Mouse (Mus musculus): ENCODE measurements at regions not wholly inside any gene's neighbourhood (a gene's known extent, or its start where the extent isn't known, plus 50 kb on each side); places are given as distances from the start of the nearest gene placed in this dataset.

DNA sequence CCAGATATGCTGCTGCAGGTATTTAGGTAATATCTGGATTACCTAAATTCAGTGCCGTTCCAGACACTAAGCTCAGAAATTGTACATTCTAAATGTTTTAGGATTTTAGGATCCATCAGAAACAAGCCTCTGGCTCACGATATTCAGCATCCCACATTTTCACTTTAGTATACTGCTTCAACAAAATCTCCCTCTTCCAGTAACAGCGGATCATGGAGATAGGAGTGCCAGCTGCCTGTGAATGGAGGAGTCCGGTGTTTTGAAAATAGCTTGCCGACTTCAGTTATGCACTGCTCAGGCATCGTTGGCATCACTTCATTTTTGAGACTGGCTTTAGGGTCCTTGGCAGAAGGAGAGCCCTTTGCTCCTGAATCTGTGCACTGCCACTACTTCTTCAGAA, 2199.5 kb downstream of the 9330182O14Rik start:
- H3K27ac ChIP-seq (ENCODE audit: low read length): no peak overlapping the region
- H3K9me3 ChIP-seq (replicated peaks; ENCODE audit: control insufficient read depth, low read length): no peaks in the 10 kb centered on the region
- H3K27me3 ChIP-seq (ENCODE audit: control insufficient read depth, insufficient read depth, low read depth, low read length): no peaks in the 10 kb centered on the region
- no peak overlapping the region for H3K4me2 ChIP-seq (ENCODE audit: low read depth, low read length)
- WGBS (ENCODE audit: insufficient replicate concordance): 72% methylated on average over 6 of the region's 6 CpGs
- no peaks in the 10 kb centered on the region for H3K4me1 ChIP-seq (ENCODE audit: control insufficient read depth, low read depth, low read length)
- H3K4me3 ChIP-seq (ENCODE audit: low read depth, low read length): no peak overlapping the region
- ATAC-seq (ENCODE audit: low read depth): no peak
- H3K36me3 ChIP-seq (ENCODE audit: control insufficient read depth, insufficient read depth): no peaks in the 10 kb centered on the region
- H3K9ac ChIP-seq (ENCODE audit: low read depth, low read length): no peak overlapping the region

- ATAC-seq (ENCODE audit: low read depth): no peak
- H3K4me2 ChIP-seq (ENCODE audit: low read depth, low read length): no peak overlapping the region
- 60% methylated on average over 3 of the region's 3 CpGs for WGBS (ENCODE audit: insufficient replicate concordance)
- no peaks in the 10 kb centered on the region for H3K4me1 ChIP-seq (ENCODE audit: control insufficient read depth, low read depth, low read length)
- H3K9me3 ChIP-seq (replicated peaks; ENCODE audit: control insufficient read depth, low read length): no peaks in the 10 kb centered on the region
- no peak overlapping the region for H3K9ac ChIP-seq (ENCODE audit: low read depth, low read length)
- no peak overlapping the region for H3K27ac ChIP-seq (ENCODE audit: low read length)
- no peak overlapping the region for H3K4me3 ChIP-seq (ENCODE audit: low read depth, low read length)
- no peaks in the 10 kb centered on the region for H3K36me3 ChIP-seq (ENCODE audit: control insufficient read depth, insufficient read depth)
- H3K27me3 ChIP-seq (ENCODE audit: control insufficient read depth, insufficient read depth, low read depth, low read length): no peaks in the 10 kb centered on the region
These were observed 2212.0 kb downstream of the 9330182O14Rik start for GRCm38 (mm10) chr15:42346131-42346530.

DNA sequence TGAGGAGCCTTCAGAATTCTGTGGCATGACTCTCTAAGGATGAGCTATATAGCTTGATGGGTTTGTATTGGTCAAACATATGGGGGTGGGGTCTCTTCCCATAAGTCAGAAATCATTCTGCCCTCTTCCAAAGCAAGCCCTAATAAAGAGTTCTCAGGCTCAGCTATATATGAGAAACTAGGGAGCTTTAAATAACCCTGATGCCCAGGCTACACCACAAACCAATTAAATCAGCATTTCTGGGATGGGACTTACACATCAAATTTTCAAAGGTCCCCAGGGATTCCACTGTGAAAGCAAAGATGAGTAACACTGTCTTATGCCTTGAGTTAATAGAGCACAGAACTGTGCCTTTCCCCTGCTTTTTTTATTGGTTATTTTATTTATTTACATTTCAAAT, 2227.7 kb downstream of the 9330182O14Rik start:
- no peak overlapping the region for H3K4me3 ChIP-seq (ENCODE audit: low read depth, low read length)
- no peak overlapping the region for H3K9ac ChIP-seq (ENCODE audit: low read depth, low read length)
- no peaks in the 10 kb centered on the region for H3K36me3 ChIP-seq (ENCODE audit: control insufficient read depth, insufficient read depth)
- H3K27me3 ChIP-seq (ENCODE audit: control insufficient read depth, insufficient read depth, low read depth, low read length): no peaks in the 10 kb centered on the region
- H3K4me2 ChIP-seq (ENCODE audit: low read depth, low read length): no peak overlapping the region
- no peaks in the 10 kb centered on the region for H3K9me3 ChIP-seq (replicated peaks; ENCODE audit: control insufficient read depth, low read length)
- no peak overlapping the region for H3K27ac ChIP-seq (ENCODE audit: low read length)
- H3K4me1 ChIP-seq (ENCODE audit: control insufficient read depth, low read depth, low read length): no peaks in the 10 kb centered on the region
- no peak for ATAC-seq (ENCODE audit: low read depth)

DNA sequence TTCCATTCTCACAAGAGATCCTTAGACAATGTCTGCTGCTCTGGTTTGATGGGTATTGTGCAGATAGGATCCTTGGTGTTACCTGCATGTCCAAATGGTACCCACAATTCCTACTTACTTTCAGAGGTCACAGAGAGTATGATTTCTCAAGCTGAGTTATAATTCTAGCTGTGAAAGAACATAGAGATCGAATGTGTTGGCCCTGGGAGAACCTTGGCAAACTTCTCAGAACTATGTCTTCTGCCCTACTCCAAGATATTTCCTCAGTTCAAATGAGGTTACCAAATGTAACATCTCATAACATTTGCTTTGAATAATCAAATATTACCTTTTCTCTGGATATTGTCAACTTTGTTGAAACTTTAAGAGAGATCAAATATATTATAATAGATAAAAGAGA, 2230.8 kb downstream of the 9330182O14Rik start:
- ATAC-seq (ENCODE audit: low read depth): no peak
- H3K9me3 ChIP-seq (replicated peaks; ENCODE audit: control insufficient read depth, low read length): no peaks in the 10 kb centered on the region

DNA sequence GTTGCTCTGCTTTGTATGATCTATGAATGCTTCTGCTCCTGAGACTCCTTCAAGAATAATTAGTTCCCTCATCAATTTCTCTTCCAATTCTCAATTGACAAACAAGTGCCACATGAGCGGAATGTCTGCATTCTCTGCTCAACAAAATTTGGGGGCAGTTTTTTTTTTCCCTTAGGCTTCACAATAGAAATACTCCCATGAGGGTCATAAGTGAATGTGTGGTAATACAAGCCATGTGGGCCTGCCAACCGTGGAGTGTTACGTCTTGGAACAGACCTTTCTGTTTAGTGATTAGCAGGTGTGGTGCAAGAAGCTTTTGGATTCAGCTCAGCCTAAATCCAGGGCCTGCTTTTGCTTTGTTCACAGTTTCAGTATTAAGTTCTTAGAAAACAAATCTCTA, 2232.6 kb downstream of the 9330182O14Rik start:
- Histone ChIP-seq H3K27ac (ENCODE audit: low read length) (no peak overlapping the region), H3K36me3 (ENCODE audit: control insufficient read depth, insufficient read depth) (no peaks in the 10 kb centered on the region), H3K4me3 (ENCODE audit: low read depth, low read length) (no peak overlapping the region), H3K9me3 (replicated peaks; ENCODE audit: control insufficient read depth, low read length) (no peaks in the 10 kb centered on the region), H3K9ac (ENCODE audit: low read depth, low read length) (no peak overlapping the region), H3K4me1 (ENCODE audit: control insufficient read depth, low read depth, low read length) (no peaks in the 10 kb centered on the region), H3K27me3 (ENCODE audit: control insufficient read depth, insufficient read depth, low read depth, low read length) (no peaks in the 10 kb centered on the region), H3K4me2 (ENCODE audit: low read depth, low read length) (no peak overlapping the region)
- WGBS (ENCODE audit: insufficient replicate concordance): 66% methylated on average over 3 of the region's 3 CpGs
- no peak for ATAC-seq (ENCODE audit: low read depth)

More for the DNA sequence above, 2230.8 kb downstream of the 9330182O14Rik start:
- H3K27ac ChIP-seq (ENCODE audit: low read length): no peak overlapping the region
- no peaks in the 10 kb centered on the region for H3K4me1 ChIP-seq (ENCODE audit: control insufficient read depth, low read depth, low read length)
- WGBS (ENCODE audit: insufficient replicate concordance): 66% methylated on average over 1 of the region's 1 CpGs
- H3K4me2 ChIP-seq (ENCODE audit: low read depth, low read length): no peak overlapping the region
- H3K27me3 ChIP-seq (ENCODE audit: control insufficient read depth, insufficient read depth, low read depth, low read length): no peaks in the 10 kb centered on the region
- no peaks in the 10 kb centered on the region for H3K36me3 ChIP-seq (ENCODE audit: control insufficient read depth, insufficient read depth)
- no peak overlapping the region for H3K4me3 ChIP-seq (ENCODE audit: low read depth, low read length)
- H3K9ac ChIP-seq (ENCODE audit: low read depth, low read length): no peak overlapping the region

DNA sequence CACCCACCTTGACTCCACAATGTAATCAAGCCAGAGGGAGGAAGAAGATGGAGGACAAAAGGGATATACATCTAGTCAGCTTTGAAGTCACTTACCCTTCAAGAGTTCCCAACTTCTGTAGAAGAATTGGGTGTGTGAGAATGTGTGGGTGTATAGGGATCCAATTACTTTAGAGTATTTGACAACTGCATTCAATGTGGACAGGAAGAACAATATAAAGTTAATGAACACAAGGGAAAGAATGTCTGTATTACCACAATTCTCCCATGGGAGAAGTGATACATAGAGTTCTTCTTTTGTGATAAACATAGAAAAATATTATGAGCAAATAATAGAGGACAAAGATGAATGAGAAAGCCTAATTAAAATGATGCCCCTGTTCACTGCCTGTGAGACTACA, 2235.4 kb downstream of the 9330182O14Rik start:
- H3K9ac ChIP-seq (ENCODE audit: low read depth, low read length): no peak overlapping the region
- ATAC-seq (ENCODE audit: low read depth): no peak
- no peaks in the 10 kb centered on the region for H3K27me3 ChIP-seq (ENCODE audit: control insufficient read depth, insufficient read depth, low read depth, low read length)
- H3K27ac ChIP-seq (ENCODE audit: low read length): no peak overlapping the region
- H3K36me3 ChIP-seq (ENCODE audit: control insufficient read depth, insufficient read depth): no peaks in the 10 kb centered on the region
- no peaks in the 10 kb centered on the region for H3K4me1 ChIP-seq (ENCODE audit: control insufficient read depth, low read depth, low read length)
- H3K4me2 ChIP-seq (ENCODE audit: low read depth, low read length): no peak overlapping the region
- no peaks in the 10 kb centered on the region for H3K9me3 ChIP-seq (replicated peaks; ENCODE audit: control insufficient read depth, low read length)
- no peak overlapping the region for H3K4me3 ChIP-seq (ENCODE audit: low read depth, low read length)

DNA sequence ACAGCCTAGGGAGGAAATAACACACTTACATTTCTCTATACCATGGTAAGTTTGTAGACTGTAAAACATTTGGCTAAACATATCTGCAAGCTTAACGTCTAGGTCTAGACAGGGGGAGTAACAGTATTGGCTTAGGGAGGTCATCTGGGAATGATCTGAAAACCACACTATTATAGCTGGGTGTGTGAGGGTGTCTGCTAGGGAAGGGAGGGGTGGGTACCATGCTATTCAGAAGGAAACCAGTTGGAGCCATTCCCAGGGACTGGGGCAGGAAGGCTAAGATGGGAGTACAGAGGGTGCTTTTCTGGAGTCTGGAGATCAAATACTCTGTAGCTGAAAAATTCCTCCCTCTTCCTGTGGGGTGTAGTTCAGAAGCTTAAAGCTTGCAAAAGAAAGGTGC, 2235.9 kb downstream of the 9330182O14Rik start:
- H3K9ac ChIP-seq (ENCODE audit: low read depth, low read length): no peak overlapping the region
- no peaks in the 10 kb centered on the region for H3K36me3 ChIP-seq (ENCODE audit: control insufficient read depth, insufficient read depth)
- no peaks in the 10 kb centered on the region for H3K27me3 ChIP-seq (ENCODE audit: control insufficient read depth, insufficient read depth, low read depth, low read length)
- H3K4me2 ChIP-seq (ENCODE audit: low read depth, low read length): no peak overlapping the region
- WGBS (ENCODE audit: insufficient replicate concordance): 53% methylated on average over 1 of the region's 1 CpGs
- H3K4me3 ChIP-seq (ENCODE audit: low read depth, low read length): no peak overlapping the region
- H3K9me3 ChIP-seq (replicated peaks; ENCODE audit: control insufficient read depth, low read length): no peaks in the 10 kb centered on the region
- no peak overlapping the region for H3K27ac ChIP-seq (ENCODE audit: low read length)
- H3K4me1 ChIP-seq (ENCODE audit: control insufficient read depth, low read depth, low read length): no peaks in the 10 kb centered on the region
- no peak for ATAC-seq (ENCODE audit: low read depth)

- Histone ChIP-seq H3K9me3 (replicated peaks; ENCODE audit: control insufficient read depth, low read length) (no peaks in the 10 kb centered on the region), H3K27ac (ENCODE audit: low read length) (no peak overlapping the region), H3K9ac (ENCODE audit: low read depth, low read length) (no peak overlapping the region), H3K36me3 (ENCODE audit: control insufficient read depth, insufficient read depth) (no peaks in the 10 kb centered on the region), H3K27me3 (ENCODE audit: control insufficient read depth, insufficient read depth, low read depth, low read length) (no peaks in the 10 kb centered on the region), H3K4me3 (ENCODE audit: low read depth, low read length) (no peak overlapping the region), H3K4me1 (ENCODE audit: control insufficient read depth, low read depth, low read length) (no peaks in the 10 kb centered on the region), H3K4me2 (ENCODE audit: low read depth, low read length) (no peak overlapping the region)
- ATAC-seq (ENCODE audit: low read depth): no peak
- WGBS (ENCODE audit: insufficient replicate concordance): 67% methylated on average over 2 of the region's 2 CpGs
These were observed 2238.6 kb downstream of the 9330182O14Rik start for GRCm38 (mm10) chr15:42372704-42373286.

Data from liver, embryonic 16.5 days (tissue).